Mouse (Mus musculus): ENCODE measurements around the gene Rfx1.

Gene Rfx1

DNA sequence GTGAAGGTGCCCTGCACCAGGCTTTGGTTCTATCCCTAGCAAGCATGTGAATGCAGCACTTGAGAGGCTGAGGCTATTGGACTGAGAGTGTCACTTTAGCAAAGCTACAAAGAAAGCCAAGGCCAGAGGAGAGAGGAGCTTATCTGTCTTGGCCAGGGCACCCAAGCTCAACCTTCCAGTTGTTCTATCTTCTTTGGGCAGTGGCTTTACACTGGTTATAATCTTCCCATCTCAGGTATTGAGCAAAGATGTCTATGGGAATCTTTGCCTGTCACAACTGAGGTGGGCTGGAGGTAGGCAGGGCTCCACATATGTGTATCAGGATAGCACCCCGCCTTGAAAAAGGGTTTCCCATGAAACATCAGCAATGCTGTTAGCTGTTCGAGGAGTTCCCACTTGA is 6.4 kb upstream of the Rfx1 start:
- DNase-seq (ENCODE audit: low spot score in 2 of 2): no peak

DNA sequence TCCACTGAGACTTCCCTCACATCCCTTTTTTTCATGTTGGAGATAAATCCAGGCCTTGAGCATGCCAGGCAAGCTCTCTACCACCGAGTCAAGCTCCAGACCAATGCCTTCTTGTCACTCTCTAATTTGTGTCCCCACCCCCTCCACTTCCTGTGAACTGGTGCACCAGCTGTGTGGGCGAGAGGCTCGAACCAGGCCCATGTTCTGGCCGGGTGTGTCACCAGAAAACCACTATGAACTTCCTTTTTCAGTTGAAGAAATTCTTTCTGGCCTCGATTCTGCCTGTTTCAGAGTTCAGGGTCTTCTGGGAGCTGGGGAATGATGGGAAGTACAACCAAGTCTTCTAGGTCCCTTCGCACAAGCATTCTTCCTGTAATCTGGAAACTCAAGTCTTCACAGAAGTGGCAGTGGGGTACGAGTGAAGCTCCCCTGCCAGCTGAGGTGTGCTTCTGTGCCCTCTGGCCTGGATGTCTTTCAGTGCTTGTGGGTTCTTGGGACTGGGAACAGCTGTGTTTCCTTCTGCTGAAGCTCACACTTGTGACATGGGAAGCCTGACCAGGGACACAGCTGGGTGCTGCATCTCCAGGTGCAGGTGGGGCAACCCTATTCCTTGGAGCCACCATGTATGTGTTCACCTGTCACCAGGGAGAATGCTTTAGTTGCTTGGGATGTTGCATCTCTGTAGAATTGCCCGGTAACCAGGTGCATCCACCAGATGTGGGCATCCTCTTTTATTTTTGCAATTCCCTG is 2.6 kb upstream of the Rfx1 start:
- no peak for DNase-seq (ENCODE audit: low spot score in 2 of 2)

DNA sequence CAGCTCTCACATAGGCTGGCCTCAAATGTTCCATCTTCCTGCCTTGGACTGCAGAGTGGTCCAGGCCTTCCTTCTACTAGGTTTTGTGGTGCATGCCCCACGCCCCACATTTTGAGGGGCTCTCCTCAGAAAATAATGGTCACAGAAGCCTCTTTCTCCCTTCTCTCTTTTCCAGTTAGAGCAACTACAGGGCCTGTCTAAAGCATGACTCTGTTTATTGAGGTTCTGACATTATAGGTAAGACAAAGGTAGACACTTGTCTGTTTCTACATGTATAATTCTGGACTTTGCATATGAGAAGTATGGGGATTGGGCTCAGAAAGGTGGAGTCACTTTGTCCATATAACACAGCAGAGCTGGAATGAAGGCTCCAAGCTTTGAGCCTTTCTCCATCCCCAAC is 1.6 kb upstream of the Rfx1 start, which contains the start of gene Gm10643:
TSS of gene Gm10643 (minus strand) at position 101 of the 400 bp plus-strand sequence.
- DNase-seq (ENCODE audit: low spot score in 2 of 2): no peak

DNA sequence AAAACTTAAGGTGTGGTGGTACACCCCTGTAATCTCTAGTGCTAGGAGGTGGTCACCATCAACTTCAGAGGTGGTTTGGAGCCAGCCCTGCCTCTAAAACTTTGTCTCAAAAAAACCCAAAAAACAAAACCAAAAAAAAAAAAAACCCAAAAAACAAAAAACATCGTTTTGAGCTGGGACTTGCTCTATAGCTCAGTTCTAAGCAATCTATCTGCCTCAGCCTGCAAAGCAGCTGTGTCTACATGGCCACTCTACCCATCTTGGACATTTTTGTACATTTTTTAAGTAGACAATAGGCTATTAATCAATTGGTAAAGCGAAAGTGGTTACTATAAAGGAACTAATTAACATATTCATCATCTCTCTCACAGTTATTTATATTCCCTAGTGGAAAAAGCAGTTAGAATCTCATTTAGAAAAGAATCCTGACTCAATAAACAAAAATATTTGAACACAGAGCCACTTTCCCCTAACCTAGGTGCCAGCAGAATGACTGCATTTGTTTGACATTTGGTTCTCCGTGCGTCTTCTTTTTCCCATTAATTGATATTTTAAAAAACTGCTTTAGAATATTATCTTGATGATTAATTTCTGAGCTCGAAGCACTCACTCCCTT is 1.1 kb upstream of the Rfx1 start:
- DNase-seq (ENCODE audit: low spot score in 2 of 2): no peak

DNA sequence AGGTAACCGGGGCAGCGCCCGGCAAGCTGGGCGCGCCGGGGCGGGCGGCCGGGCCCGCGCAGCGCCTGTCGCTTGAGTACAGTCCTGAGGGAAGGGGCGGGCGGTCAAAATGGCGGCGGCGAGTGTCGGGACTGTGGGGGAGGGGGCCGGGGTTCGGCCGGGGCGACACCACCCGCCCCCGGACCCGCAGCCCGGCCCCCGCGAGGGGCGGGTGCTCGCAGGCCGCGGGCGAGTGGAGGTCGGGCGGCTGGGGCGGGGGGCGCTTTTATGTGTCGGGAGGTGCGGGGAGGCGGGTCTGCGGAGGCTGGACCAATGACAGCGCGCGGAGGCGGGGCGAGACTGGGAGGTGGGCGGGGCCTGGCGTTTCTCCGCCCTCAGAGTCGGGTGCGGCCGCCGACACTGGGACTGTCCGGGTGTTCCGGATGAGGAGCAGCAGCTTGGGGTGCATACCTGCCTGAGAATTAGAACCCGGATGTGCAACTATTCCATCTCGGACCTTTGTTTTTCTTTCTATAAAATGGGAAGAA is 476 bp downstream of the Rfx1 start:
- peak; percentile 91 for DNase-seq (ENCODE audit: low spot score in 2 of 2)

DNA sequence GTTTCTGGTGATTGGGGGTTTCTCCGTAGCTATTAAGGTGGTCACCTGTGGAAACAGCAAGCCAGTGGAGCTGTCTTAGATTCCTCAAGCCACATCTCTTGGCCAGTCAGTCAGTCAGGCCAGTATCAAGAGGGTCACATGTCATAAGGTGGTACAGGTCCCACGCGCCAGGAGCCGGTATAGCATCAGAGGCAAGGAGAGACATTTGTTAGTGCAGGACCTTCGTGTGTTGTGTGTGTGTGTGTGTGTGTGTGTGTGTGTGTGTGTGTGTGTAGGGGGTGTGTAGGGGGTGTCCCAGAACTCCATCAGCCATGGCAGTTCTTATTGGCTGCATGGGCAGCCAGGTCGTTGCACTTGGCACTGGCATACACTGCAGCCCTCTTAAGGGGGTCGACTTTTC is 1.3 kb downstream of the Rfx1 start:
- DNase-seq (ENCODE audit: low spot score in 2 of 2): no peak

DNA sequence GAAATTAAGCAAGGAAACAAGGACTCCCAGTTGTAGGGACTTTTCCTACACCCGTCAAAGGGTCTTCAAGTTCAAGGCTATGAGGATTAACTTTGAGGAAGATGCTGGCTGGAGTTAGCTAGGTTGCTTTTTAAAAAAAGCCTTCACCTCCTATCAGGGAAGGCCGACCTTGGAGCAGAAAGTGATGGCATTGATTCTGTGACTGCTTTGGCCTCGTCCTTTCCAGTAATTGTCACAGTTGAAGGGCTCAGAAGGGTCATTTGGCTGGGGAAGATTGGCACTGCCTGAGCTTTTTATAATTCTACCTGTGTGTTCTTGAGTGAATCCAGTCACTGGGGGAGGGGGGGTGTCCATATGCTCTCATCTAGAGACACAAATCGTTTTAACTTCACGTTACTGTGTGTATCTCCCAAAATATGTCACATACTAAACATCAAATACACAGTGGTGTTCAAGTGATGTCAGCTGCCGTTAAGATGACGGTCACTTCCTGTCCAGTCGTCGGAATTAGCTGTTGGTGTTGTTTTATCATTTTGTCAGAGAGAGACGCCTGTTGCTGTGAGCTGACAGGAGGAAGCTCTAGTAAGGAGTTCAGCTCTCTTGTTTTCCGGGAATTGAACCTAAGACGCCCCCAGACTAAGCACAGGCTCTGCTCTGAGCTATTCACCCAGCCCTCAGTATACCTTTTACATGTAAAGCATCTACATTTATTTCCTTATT is 1.8 kb downstream of the Rfx1 start:
- DNase-seq (ENCODE audit: low spot score in 2 of 2): no peak

DNA sequence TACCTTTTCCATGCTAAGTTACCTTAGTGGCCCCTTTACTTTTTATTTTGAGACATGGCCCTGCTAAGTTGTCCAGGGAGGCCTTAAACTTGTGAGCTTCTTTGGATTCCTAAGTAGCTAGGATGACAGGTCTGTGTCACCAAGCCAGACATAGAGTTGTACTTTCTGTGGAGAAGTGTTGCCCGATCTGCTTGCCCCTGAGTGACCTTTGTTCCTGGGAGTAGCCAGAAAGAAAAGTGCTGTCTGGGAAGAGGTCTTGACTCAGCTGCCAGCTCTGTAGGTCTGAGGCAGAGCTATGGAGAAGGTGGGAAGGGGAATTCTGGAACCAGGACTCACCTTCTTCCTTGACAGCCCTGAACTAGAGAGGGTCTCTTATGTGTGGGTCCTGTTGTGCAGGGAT is 2.5 kb downstream of the Rfx1 start:
- DNase-seq (ENCODE audit: low spot score in 2 of 2): no peak

DNA sequence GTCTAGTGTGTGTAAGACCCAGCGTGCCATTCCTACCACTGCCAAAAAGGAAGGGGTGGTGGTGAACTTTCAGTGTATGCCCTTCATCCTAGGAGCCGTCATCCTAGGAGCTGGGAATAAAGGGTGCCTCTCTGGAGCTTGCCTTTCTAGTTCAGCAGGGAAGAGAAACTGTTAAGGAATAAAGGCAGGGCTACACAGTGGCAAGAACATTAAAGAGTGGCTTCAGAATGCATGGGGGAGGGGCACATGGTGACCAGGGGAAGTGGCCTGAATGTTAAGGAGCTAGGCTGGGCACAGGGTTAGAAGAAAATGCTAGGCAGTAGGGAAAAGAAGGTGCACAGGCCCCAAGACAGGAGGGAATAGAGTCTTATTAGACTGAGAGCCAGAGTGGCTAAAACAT is 3.1 kb downstream of the Rfx1 start:
- no peak for DNase-seq (ENCODE audit: low spot score in 2 of 2)

DNA sequence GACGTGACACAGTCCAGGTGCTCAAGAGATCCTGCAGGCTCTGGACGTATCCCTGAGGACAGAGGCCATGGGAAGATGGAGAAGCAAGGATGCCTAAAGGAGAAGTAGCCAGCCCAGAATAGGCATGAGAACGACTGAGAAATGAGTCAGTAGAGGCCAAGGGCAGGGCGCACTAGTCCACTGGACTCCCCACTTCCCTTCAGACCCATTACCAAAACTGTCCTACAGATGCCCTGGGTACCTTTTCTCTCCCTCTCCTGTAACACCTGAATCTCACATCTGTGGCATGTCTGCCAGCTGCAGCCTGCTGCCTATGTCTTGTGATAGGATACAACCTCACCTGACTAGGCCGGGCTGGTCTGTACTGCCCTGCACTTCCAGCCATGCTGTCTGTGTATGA is 3.6 kb downstream of the Rfx1 start:
- DNase-seq (ENCODE audit: low spot score in 2 of 2): no peak

DNA sequence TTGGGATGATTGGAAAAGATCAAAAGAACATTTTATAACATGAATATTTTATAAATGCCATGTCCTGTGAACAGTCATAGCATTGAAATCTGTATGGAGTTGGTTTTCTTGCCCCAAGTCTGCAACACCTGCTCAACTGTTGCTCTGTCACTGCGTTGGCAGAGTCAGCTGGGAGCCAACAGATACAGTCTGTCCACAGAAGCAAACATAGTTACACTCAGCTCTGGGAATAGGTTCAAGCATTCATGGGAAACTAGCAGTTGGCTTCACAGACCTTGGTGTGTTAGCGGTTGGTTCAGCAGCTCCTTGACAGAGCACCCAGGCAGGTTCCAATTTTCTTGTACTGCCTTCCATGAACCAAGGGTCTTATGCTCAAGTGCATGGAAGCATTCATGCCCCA is 4.0 kb downstream of the Rfx1 start:
- DNase-seq (ENCODE audit: low spot score in 2 of 2): peak; percentile 67 to 74

DNA sequence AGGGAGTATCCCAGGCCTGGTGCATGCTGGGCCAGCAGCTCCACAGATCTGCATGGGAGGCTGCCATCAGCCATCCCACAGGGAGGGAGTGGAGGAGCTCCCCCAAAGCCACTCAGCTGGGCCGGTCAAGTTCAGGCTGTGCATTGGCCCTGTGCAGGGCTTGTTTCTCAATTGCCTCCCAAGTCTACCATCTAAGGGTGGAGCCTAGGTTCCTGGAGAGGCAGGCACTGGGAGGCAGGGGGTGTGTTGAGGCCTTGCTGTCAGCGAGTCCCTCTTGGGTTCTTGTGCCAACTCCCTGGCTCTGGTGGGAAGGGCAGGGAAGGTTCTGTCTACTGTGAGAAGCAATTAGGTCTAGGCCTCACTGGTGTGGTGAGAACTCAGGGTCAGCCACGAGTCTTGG is 5.3 kb downstream of the Rfx1 start:
- no peak for DNase-seq (ENCODE audit: low spot score in 2 of 2)

DNA sequence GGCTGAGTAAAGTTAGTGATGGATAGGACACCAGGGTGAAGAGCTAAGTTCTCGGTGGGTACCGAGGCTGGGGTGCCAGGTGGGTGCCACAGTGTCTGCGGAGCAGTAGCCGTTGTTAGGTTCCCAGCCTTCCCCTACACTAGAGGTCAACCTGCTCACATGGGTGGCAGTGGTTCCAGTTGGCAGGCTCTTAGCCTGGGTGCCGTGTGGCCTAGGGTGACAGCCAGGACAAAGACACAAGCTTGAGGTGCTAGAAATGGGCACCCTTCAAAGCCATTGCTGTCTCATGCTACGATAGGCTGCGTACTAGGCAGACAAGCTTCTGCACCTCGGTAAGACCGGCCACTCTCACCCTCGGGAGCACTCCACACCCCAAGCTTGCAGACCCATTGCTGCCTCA is 5.7 kb downstream of the Rfx1 start:
- no peak for DNase-seq (ENCODE audit: low spot score in 2 of 2)

DNA sequence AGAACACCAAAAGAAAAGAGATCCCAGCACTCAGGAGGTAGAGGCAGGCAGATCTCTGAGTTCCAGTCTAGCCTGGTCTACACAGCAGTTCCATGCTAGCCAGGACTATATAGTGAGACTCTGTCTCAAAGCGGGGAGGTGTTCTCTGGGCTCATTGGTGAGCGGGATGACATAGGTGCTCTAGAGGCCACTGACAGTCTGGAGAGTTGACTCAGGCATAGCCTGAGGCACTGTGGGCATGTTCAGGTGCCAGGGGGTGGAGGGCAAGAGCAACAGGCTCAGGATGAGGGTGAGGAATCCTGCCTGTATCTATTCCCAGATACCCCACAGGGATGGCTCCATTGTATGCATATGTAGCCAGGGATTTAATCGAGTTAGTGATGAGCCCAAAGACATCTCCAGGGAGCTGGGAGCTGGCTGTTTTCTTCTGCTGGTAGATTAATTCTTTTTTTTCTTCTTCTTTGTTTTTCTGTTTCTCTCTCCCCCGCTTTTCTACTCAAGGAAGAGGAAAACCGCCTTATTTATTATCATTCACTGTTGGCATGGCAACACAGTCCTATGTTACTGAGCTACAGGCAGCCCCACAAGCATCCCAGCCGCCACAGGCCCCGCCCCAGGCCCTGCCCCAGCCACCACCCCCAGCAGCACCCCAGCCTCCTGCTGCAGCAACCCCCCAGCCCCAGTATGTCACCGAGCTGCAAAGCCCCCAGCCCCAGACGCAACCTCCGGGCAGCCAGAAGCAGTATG is 6.8 kb downstream of the Rfx1 start:
- DNase-seq (ENCODE audit: low spot score in 2 of 2): no peak

DNA sequence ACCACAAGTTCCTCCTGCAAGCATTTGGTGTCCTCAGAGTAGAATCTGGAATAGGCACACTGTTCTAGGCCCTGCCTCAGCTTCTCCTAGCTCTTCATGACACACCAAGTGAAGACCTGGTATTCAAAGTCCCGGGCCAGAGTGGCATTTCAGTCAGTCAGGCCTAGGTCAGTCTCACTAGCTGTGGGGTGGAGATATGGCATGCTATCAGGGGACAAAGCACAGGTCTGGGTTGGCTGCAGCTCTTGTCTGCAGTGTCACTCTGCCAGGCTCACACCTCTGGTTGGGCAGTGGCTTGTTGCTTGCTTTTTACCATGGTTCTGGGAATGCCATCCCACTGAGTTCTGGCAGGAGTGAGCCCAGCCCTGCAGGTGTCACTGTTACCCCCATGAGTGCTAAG is 9.8 kb downstream of the Rfx1 start:
- no peak for DNase-seq (ENCODE audit: low spot score in 2 of 2)

DNA sequence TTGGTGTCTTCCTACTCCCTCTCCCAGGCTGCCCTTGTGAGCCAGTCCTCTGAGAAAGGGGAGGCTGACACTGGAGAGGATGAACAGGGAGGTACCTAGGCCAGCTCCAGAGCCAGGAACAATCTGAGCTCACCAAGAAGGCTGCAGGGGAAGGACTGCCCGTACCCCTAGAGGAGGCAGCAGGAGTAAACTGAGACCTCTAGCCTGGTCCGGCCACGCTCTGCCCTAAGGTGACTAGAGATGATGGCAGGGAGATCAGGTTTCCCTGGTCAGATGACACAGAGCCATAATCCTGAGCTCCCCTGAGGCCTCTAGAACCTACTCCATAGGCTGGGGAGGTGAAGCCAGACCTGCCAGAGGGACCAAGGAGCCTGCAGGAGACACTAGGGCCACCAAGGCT is 10.2 kb downstream of the Rfx1 start:
- no peak for DNase-seq (ENCODE audit: low spot score in 2 of 2)

DNA sequence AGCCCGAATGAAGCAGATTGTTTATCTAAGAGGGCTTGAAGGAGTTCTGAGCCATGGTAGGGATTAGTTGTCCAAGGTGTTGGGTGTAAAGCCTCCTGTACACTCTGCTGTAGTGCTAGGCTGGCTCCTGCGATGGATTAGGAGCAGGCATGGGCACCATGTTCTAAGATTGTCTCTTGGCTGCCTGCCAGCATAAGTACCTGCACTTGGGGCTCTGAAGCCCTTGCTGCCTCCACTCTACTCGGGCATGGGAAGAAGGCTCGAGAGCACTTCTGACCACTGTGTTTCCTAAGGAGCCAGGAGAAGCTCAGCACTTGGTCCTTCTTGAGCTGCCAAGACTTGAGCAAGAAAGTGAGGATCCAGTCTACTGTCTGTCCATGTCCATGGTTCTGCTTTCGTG is 12.6 kb downstream of the Rfx1 start:
- DNase-seq (ENCODE audit: low spot score in 2 of 2): no peak

DNA sequence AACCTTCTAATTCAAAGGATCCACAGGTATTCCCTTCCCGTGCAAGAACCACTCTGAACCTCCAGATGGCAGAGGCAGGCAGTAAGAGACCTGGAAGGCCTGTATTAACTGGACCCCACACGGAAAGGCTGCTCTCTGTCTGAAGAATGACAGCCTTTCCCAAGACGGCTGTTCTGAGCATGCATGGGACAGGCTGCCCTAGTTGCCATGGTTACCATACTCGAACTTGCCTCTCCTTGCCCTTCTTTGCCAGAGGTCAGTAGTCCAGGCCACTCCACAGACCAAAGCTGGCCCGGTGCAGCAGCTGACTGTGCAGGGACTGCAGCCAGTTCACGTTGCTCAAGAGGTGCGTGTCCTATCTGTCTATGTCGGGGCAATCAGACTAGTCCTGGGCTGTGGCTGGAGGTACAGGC is 17.2 kb downstream of the Rfx1 start:
- DNase-seq (ENCODE audit: low spot score in 2 of 2): no peak

DNA sequence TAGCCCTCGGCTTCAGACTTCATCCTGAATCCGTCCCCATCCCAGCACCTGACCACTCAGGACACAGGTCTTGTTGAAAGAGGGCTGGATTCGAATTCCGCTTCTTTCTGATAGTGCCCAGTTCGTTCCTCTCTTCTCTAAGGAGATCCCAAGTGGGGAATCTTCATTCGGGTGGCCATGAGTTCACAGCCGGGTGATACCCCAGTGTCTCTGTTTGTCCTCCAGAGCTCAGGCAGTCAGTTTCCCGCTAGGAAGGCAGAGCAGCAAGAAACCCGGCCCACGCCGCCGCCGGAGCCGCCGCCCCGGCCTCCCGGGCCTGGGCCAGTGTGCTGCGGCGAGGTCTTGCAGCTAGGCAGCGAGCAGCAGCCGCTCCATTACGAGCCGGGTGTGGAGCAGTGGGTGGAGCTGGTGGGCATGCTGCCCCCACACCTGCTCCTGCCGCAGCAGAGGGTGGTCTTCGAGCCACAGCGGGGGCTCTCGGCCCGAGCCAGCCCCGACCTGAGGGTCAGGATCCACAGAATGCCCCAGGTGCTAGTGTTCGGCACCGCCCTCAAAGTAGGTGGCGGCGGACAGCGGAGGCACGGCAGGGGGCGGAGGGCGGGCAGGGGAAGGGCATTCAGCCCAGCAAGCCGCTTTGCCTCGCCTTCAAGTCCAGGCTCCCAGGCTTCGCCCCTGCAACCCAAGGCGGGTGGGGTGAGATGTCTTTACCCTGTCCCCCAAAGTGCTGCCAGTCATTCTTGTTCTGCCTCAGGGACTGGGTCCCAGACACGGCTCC is 17.9 kb downstream of the Rfx1 start:
- DNase-seq (ENCODE audit: low spot score in 2 of 2): no peak

DNA sequence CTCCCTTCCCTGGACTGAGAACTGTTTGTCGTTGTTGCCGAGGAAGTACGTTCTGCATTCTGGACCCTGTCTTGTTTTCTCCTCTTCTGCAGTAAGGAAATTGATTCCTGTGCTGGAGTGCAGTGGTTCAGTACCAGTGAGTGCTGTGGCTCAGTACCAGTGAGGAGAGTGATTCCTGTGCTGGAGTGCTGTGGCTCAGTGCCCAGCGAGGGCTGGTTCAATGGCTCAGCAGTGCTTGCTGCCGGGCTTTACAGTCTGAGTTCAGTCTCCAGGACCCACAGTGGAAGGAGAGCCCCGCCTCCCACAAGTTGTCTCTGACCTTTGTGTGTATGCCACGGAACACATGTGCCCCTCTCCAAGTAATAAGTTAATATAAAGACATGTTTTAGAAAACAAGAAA is 20.5 kb downstream of the Rfx1 start:
- DNase-seq (ENCODE audit: low spot score in 2 of 2): no peak

DNA sequence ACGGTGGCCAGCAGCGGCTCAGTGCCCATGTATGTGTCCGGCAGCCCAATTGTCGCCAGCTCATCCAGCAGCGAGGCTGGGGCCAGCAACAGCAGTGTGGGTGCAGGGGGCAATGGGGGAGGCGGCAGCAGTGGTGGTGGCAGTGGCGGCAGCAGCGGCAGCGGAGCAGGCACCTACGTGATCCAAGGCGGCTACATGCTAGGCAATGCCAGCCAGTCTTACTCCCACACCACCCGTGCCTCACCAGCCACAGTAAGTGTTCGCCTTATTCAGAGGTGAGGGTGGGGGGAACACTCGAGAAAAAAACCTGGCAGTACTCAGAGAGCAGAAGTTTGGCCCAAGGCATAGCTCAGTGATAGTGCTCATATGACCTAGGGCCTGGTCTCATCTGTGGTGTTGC is 21.2 kb downstream of the Rfx1 start:
- no peak for DNase-seq (ENCODE audit: low spot score in 2 of 2)
